Mouse (Mus musculus) ES-Bruce4 (cell line): ENCODE measurements around the gene Tns2.

Source experiments
- EP300 ChIP-seq: IDR thresholded peaks from 2 replicates; pipeline ENCODE4 v1.6.1; 2011; ENCODE audit warnings: low read depth, low read length; ENCODE audit not compliant: insufficient read depth
- POLR2A ChIP-seq: IDR thresholded peaks from one replicate; pipeline ENCODE4 v1.8.1; 2011; ENCODE audit warnings: low read length; ENCODE audit not compliant: insufficient read depth

GRCm38 (mm10) chr15:102136129-102136758 lies 36.0 kb downstream of the Tns2 start, which contains the start of gene Spryd3:
- TF ChIP-seq EP300: no peak
- no peak for TF ChIP-seq POLR2A
